Mouse (Mus musculus) liver, adult 10 weeks (tissue): ENCODE measurements around the gene Apobec2. TPM values are rescaled to one million over a fixed set of nuclear protein-coding genes. Genes with fewer than 3 reads are reported as not detected.

Experiments
- polyA plus RNA-seq: library from polyadenylated mRNA; stranded (reverse); fragments of 350-450 nt; fragmentation: Illumina TruSeq; extraction: RNeasy Lipid Tissue Mini Kit (QIAGEN cat#74804); gene quantifications from one replicate; pipeline ENCODE4 v1.2.3, GENCODE M21; 2014; ENCODE audit warnings: low read depth, low replicate concordance

The Apobec2 gene
- not detected for polyA plus RNA-seq

DNA sequence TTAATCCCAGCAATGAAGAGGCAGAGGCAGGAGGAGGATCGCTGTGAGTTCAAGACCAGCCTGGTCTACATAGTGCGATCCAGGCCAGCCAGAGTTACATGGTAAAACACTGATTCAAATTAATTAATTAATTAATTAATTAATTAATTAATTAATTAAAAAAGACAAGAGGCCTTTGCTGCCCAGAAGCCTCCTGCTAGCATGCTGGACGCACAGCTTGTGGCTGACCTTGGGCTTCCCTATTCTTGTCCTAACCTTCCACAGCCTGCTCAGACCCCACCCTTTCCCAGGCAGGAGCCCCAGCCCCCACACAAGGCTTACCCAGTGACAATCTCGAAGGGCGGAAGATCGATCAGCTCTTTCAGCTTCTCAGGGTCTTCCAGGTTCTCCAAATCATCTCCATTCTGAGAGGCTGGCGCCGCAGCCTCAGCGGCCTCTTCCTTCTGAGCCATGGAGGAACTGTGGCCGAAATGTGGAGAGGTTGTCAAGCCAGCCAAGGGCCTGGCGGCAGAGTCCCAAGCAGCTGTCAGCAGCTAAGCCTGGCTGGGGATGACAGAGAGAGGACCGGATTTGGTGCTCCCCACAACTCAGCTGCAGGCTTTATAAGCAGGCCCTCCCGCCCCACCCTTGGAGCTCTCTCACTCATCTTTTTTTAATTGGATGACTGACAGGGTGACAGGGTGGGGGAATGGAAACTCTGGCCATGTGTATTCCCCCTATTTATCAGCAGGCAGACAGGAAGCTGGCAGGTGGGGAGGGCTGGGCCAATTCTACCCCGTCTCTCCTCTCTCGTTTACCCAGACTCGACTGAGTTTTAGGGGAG is at the start of gene Apobec2:
TSS of gene Apobec2 (minus strand) at position 773 of the 823 bp plus-strand sequence.

DNA sequence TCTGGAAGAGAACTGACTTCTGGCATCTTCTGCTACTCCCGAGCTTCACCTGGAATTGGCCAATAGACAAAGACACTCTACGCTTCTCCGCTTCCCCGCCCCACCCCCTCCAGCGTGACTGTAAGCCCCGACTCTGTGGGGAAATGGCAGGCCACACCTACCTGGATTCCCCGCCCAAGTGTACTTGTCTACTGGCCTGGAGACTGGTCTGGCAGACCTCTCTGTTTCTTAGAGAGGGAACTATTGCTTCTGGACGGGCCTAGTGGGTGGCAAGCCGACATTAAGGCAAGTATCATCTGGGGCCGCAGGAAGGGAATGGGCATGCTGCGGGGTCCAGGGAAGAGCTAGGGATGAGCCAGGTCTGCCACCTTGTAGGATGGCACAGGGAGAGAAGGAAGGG is 22.0 kb upstream of the Apobec2 start, which contains the start of gene Unc5cl:
TSS of gene Unc5cl (plus strand) at position 214 of the 400 bp plus-strand sequence.

DNA sequence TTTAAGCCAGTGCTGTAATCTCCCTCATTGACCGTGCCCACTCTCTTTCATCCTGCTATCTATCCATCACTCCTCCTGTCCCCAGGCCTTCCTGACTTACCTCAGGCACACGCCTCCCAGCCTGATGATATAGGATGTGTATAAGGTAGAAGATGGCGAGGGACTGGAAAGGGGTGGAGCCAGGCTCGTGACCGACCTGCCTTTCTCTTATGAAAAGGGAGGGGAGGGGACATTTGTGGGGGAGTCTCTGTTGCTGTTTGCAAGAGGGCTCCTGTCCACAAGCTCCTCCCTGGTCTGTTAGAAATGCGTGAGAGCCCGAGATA is 18.6 kb upstream of the Apobec2 start, which contains the start of gene Tspo2:
TSS of gene Tspo2 (minus strand) at position 170 of the 323 bp plus-strand sequence.

DNA sequence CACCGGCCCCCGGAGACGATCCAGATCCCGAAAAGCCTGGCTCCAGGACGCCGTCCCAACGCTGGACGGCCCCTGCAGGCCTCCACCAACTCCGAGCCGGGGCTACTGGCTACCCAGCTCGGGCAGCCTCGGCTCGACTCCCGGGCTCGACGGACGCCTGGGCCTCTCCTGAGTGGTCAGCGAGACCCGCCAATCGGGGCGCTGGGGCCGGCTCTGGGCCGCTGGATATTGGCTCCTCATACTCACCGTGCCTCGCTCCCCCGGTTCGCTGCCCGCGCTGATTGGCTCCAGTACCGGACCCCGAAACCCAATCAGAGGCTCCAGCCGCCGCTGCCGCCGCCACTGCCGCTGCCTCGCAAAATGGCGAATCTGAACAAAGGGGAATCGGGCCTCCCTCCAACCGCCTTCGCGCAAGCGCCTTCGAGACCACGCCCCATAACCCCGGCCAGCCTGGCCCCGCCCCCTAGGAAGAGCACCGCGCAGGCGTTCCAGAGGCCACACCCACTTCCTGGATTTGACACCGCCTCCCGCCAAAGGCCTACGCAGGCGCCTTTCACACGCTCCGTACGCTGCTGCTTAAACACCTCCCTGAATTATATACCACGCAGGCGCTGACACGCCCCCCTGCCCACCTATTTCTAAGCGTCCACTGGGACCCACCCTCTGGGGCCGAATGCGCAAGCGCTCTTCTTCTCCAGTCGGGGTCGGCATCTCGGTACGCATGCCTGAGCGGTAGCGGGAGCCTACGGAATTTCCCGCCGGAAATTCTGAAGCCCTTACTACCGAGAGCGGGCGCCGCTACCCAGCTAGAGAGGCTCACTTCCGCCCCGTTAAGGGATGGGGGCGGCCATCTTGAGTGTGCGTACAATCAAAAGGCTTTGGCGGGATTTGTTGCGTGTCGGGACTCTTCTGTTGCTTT is 23.1 kb downstream of the Apobec2 start, which contains the start of the genes Nfya and Oard1:
TSS of gene Nfya (minus strand) at position 527 of the 919 bp plus-strand sequence.
TSS of gene Oard1 (plus strand) at position 635 of the 919 bp plus-strand sequence.

Other genes starting within 250 kb of the Apobec2 start
- gene Trem1, start 200.2 kb downstream of the Apobec2 start, polyA plus RNA-seq = not detected
- not detected for gene Trem3, start 185.2 kb downstream of the Apobec2 start, polyA plus RNA-seq
- 2.3 TPM for gene Treml4, start 168.6 kb downstream of the Apobec2 start, polyA plus RNA-seq
- not detected for gene Treml2, start 133.4 kb downstream of the Apobec2 start, polyA plus RNA-seq
- 0.40 TPM for gene B430306N03Rik, start 116.8 kb downstream of the Apobec2 start, polyA plus RNA-seq
- not detected for gene Trem2, start 86.5 kb downstream of the Apobec2 start, polyA plus RNA-seq
- not detected for gene Treml1, start 73.0 kb downstream of the Apobec2 start, polyA plus RNA-seq
- 5.0 TPM for gene Nfya, start 23.0 kb downstream of the Apobec2 start, polyA plus RNA-seq
- gene Oard1, start 22.9 kb downstream of the Apobec2 start, polyA plus RNA-seq = 38.1 TPM
- not detected for gene Tspo2, start 18.6 kb upstream of the Apobec2 start, polyA plus RNA-seq
- not detected for gene Unc5cl, start 22.0 kb upstream of the Apobec2 start, polyA plus RNA-seq